Mouse (Mus musculus): Measurements from ENCODE around the gene Prkd3. TPM values are rescaled to one million over a fixed set of nuclear protein-coding genes. Genes with fewer than 3 reads are reported as not detected.

The Prkd3 gene
- total RNA-seq (2021) = 1 to 10 TPM; 7.7 to 9.1 TPM
- long read RNA-seq, experiment 1, full-length matches to known transcripts = 7 of 7 reads
- long read RNA-seq, experiment 1, partial matches to known transcripts = 0 of 7 reads
- long read RNA-seq, experiment 1, other reads (novel, unspliced or antisense) = 0 of 7 reads
- long read RNA-seq, experiment 2, full-length matches to known transcripts = 2 of 6 reads
- long read RNA-seq, experiment 2, partial matches to known transcripts = 2 of 6 reads
- long read RNA-seq, experiment 2, other reads (novel, unspliced or antisense) = 2 of 6 reads

DNA sequence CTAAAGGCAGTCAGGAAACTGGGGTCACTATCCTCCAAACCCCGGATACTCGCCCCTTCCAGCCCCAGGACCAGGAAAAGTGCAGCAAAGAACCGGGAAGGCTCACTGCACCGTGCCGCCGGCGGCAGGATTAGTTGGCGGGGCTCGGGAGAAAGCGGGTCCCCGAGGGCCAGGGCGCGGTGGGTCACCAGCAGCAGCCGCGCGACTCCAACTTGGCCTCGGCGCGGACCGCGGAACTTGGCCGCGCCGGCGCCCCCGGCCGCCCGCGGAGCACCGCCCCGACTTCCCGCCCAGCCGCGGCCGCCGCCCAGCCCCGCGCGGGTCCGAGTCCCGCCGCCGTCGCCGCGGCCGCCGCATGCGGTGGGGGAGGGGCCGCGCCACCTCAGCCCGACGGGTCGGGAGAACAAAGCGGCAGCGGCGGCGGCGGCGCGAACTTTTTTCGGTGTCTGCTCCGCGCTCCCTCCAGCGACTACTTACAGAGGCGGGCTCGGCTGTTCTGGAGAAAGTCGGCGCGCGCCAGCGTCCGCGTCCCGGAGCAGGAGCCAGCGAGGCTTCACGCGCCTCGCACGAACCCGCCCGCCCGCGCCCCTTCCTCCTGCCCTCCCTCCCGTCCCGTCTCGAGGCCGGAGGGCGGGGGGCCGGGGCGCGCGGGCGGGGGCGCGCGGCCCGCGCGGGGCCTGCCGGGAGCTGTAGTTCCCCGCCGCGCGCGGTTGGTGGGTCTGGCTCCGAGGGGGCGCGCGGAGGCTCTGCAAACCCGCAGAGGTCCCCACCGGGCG, at the start of gene Prkd3:
TSS of gene Prkd3 (minus strand) at position 609 of the 776 bp plus-strand sequence.
- peak; percentile 47 for DNase-seq (ENCODE audit: low spot score)

DNA sequence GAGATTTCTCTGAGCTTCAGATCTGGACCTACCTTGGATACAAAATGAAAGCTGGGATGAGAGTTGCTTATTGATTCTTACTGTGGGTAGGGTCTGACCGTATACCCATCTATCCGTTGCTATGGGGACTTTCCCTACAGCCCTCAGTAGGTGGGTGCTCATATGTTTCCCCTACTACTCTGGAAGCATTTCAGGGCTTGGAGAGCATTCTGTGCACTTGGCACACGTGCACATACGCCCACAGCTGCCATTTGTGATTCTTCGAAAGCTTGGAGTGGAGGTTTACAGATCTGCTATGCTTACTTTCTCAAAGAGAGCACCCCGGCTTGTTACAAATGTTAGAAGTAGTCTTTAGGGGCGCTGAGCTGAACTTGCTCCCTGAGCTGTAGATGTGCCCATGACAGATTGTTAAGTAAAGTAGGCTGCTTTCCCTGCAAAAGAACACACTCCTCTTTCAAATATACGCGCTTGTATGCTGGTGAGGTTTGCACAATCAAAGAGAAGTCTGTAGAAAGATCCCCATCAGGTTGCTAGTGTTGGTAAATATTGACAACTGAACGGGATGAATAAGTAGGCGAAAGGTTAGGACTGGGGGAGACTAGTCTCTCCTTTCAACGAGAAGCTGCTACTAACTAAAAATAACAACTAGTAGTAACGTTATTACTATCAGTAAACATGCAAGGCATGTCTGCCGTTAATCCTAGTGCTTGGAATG, 49.3 kb upstream of the Prkd3 start:
- DNase-seq (ENCODE audit: low spot score) = no peak

DNA sequence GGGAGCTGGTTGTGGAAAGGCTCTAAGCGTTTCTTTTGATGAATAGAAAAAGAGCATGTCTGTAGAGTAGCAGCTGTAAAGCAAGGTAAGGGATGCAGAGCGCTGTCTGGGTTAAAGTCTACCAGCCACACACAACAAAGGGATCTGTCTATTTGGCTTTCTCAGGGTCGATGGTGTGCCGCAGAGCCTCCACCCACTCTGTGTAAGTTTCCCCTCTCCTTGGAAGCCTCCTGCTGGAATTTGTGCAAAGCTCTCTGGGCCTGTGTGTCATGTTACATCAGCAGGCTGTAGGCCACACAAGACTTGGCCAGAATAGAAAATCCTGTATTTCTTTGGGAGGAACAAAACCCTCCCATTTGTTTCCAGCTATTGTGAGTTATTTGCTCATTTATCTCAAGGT, 48.4 kb upstream of the Prkd3 start:
- DNase-seq (ENCODE audit: low spot score) = peak; percentile 24

DNA sequence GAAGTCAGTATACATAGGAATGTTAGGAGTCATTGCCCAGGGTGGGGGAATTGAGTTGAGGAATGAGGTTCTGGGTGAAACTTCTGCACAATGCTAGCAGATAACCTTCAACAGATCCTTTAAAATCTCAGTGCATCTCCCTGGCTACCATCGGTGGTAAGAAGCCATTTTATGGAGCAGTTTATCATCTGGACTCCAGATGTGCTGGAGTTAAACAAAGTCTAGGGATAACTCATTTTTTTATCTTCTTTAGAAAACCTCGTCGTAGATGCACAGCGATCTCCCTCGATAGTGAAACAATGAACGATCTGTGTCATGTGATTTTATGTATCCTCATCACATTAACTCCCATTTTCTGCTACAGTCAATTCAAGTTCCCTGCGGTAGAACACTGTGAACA, 48.0 kb upstream of the Prkd3 start:
- no peak for DNase-seq (ENCODE audit: low spot score)

DNA sequence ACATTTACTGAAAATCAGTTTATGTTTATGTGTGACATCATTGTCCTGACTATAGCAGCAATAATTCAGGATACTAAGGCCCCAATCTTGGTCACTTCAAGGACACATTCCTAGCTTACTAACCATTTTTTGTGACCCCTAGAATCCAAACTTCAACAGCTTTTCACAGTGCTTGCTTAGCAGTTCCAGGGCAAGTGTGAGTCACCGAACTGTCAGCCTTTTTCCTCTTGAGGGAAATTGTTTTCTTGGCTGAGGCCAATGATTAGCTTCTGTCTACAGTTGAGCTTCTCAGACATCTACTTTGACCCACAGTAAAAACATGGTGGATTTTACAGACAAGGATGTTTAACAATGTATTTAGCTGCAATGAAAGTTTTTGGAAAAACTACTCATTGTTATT, 43.6 kb upstream of the Prkd3 start:
- DNase-seq (ENCODE audit: low spot score) = no peak

DNA sequence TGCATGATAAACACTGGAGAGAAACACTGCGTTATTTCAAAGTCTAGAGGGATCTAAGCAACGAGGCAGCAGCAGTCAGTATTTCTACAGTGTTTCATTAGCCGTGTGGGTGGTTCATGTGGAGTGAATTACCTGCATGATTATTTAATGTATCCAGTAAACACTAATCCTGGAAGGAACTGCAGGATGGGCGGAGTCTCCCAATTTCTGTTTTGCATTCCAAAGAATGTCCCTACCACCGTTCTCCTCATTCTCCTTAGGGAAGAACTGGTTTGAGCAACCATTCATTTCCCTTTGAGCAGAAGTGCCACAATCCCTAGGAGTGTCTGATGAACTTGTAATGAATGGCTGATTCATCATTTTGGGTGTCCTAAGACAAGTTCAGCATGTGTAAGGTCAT, 39.6 kb upstream of the Prkd3 start:
- DNase-seq (ENCODE audit: low spot score) = no peak

DNA sequence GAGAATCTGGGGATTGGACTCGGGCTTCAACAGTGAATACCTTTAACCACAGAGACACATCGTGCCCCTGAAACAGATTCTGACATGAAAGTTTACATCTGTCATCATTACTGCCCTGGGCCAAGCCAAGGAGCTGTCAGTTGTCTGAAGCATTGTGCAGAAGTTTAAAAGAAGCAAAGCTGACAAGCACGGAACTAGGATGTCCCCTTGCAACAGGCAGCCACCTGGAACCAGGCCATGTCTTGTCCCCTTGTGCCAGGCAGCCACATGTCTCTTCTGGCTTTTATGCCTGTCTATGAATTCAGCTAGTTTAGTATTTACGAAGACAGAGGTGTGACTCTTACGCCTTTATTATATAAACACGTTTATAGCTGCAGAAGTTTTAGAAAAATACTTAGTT, 37.7 kb upstream of the Prkd3 start:
- no peak for DNase-seq (ENCODE audit: low spot score)

DNA sequence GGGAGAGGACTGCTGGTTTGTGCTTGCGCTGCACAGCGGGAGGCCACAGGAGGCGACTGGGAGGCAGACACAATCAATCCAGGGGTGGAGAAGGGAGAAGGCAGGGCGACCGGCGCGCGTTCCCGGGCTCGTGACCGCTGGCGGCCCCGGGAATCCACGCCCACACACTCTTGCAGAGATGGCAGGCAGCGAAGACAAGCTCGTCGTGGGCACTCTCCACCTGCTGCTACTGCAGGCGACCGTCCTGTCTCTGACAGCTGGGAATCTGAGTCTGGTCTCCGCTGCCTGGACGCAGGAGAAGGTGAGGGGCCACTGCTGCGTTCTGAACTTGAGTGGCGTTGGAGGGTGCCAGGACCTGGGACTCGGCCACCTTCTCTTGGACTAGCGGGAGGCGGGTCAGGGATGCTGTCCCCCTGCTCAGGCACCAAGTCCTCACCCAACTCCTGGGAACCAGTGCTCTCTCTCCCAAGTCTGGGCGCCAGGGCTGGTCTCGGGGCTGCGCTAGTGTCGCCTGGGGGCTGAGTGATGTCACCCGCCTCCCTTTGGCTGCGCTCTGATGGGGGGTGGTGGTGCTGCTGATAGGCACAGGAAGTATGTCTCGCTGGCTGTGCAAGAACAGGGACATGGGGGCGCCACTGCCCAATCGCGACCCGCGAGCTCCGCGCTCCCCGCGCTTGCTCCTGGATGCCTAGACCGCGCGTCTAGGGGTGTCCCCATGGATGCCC, 31.6 kb upstream of the Prkd3 start:
- DNase-seq (ENCODE audit: low spot score) = peak; percentile 50

DNA sequence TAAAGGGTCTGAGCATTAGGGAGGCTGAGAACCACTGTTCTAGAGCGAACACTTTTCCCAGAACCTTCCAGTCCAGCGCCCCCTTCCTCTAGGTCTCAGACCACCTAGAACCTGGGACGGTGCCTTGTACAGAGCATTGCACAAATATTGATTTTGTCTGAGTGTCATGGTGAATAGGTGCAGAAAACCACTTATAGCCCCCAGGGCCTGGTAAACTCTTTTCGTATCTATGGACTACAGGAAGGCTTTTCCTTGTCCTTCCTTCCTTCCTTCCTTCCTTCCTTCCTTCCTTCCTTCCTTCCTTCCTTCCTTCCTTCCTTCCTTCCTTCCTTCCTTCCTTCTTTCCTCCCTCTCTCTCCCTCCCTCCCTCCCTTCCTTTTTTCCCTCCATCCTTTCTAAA, 31.0 kb upstream of the Prkd3 start, which contains the start of gene Qpct:
TSS of gene Qpct (plus strand) at position 301 of the 400 bp plus-strand sequence.
- no peak for DNase-seq (ENCODE audit: low spot score)

DNA sequence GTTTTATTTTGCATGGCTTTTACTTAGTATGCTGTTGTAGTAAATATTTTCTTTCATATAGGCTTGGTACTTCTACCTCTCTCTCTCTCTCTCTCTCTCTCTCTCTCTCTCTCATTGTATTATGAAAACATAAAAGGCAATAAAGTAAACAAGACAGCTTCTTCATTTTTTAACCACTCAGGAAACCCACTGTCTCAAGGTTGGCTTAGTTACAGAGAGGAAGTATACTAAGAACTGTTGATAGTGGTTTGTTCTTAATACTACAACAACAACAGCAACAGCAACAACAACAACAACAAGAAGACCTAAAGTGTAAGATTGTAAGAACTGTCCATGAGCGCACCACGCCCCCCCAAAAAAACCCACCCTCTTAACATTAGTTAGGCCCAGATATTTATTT, 23.1 kb upstream of the Prkd3 start:
- no peak for DNase-seq (ENCODE audit: low spot score)

DNA sequence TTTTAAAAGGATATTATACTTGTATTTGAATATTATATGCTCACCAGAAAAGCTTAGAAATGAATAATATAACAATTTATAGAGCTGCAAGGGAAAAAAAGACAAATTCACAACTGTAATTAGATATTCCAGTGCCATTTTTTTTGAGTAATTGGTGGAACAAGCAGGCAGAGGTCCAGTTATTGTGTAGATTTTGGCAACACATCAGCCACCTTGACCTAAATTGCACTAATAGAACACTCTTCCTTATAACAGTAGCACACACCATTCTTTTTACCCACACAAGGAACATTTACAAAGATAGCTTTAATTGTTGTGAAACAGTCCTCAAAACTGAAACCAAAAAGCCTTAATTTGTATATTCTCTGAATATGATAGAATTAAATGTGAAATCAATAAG, 19.0 kb upstream of the Prkd3 start:
- DNase-seq (ENCODE audit: low spot score) = no peak

DNA sequence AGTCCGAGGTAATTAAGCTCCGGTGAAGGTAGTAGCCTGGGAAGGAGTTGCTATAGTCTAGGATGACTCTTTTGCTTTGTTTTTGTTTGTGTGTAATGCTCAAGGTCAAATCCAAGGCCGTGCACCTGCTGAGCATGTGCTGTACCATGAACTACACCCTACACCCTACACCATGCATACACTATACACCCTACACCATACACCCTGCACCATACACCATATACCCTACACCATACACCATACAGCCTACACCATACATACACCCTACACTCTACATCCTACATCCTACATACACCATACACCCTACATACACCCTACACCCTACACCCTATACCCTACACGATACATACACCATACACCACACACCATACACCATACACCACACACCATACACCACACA, 12.2 kb upstream of the Prkd3 start:
- DNase-seq (ENCODE audit: low spot score) = no peak

DNA sequence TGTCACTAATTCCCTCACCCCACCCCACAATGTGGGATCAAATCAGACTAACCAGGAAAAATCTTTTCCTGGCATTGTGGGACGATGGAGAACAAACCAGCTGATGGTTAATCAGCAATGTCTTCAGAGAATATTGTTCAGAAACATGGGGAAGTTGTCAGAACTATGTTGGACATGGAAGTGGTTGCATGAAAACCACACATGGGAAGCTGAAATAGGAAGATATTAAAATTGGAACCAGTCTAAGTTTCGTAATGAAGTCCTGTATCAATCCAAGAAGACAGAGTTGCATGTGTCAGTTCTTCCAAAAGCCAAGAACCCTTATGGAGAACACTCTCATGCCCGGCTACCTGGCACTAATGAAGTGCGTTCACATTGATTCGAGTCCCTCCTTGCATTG, 11.0 kb upstream of the Prkd3 start:
- DNase-seq (ENCODE audit: low spot score) = no peak

DNA sequence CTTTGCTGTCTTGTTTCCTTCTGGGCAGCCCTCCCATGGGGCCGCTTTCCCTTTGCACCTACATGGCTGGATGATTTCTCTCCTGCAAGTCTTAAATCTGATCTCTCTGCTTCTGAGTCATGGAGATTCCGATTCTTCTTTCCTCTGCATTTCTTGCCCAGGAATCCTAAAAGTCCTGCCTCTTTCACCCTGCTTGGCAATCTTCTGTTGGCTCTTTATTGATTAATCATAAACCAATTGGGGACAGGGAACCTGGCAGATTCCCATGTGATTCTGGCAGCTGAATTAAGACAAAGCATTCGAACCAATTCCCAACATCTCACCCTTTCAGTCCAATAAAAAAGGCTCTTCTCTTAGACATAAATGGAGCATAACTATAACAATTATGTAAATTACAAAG, 8.6 kb upstream of the Prkd3 start:
- DNase-seq (ENCODE audit: low spot score) = no peak

DNA sequence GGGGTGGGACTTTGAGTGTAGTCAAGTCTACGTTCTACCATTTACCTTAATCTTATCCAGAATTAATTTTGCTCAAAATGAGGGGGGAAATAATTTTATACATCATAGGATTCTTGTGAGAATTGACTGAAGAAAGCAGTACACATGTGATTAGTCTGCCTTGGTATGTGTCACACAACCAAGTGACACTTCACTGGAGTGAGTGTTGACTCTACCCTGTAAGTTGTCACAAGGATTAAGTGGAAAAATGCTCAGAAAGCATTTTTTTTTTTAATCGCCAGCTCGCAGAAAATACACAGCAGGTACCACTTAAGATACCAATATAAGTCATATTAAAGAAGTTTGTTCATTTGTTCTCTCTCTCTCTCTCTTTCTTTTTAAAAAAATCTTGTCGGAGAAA, 3.9 kb upstream of the Prkd3 start:
- DNase-seq (ENCODE audit: low spot score) = no peak

DNA sequence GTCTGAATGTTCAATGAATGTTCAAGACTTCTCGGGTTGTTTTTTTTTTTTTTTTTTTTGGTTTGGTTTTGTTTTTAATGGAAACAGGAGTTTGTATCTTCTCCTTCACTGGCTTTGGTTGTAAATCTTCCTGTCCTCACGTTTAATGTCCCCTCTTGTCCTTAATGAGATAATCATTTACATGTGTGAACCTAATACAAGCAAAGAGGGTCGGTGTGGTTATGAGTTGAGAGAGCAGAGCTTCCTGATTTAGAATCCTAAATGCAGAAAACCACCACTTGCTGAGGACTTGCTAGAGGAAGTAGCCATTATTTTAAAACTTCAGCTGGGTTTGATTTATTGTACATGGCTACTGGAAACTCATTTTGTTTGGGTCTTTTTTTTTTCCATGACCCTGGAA, 2.1 kb upstream of the Prkd3 start:
- no peak for DNase-seq (ENCODE audit: low spot score)

DNA sequence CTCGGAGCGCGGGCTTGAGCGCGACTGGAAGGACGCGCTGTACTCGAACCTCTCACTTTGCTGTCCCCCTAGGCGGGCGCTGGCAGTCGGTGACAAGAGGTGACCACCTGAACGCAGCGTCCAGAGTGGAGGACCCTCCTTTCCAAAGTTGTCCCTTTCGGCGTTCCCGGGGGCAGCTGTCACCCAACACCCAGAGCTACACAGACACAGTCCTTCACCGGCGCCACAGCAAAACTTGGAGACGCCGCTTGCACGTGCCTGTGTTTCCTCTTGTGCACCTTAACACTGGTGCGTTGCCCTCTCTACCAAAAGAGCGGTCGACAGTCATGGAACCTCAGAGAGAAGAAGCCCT, 344 bp upstream of the Prkd3 start:
- DNase-seq (ENCODE audit: low spot score) = no peak

DNA sequence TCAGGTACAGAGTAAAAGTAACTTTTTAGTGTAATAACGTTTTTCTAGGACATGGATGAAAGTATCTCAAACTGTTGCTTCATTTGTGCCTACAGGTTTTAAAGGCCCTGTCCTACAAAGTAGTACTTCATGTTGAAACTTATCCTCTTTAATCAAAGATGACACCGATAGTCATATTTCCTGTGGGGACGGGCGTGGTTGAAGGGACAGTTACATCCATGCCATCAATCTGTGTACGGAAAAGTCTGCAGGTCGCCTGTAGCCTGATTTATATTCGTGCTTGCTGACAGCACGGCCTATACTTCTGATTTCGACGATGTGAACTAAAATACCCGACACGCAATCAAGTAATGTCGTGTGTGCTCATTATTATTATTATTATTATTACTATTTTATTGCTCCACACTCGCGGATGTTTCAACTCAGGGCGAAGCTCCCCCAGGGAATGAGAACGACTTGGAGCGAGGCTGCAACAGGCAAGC, 849 bp downstream of the Prkd3 start:
- DNase-seq (ENCODE audit: low spot score) = peak; percentile 12

DNA sequence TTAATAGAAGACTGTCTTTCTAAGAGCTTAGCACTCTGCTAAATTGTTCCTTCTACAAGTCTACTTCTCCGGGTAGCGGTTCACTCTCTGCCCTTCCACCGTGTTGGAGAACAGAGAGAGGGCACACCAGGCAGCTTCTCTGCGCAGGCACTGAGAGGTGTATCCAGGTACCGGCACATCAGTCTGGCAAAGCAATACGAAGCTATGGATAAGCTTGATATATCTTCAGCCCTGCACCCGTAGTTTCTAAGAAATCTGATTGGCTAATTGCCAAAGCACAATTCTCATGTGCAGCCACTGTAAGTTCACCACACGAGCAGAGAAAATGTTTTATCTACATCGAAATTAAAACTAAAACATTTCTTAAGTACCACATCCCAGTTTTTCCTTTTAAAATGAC, 2.2 kb downstream of the Prkd3 start:
- no peak for DNase-seq (ENCODE audit: low spot score)

DNA sequence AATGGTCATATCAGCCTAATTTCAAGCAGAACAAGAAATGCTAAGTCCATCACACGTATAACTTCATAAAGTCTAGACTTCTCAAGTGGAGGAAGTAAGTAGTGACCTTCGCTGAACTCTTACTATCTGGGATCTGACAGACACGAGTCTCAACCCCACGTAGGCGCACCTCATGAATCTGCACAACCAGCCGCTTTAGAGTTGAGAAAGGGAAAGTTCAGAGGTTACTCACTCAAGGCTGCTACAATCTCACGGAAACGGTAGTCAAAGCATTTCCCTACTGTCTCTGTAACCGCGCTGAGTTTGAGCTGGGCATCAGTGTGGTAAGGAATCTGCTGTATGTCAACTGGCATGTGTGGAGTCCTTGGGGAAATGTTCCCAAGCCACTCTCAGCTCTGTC, 4.8 kb downstream of the Prkd3 start:
- no peak for DNase-seq (ENCODE audit: low spot score)

DNA sequence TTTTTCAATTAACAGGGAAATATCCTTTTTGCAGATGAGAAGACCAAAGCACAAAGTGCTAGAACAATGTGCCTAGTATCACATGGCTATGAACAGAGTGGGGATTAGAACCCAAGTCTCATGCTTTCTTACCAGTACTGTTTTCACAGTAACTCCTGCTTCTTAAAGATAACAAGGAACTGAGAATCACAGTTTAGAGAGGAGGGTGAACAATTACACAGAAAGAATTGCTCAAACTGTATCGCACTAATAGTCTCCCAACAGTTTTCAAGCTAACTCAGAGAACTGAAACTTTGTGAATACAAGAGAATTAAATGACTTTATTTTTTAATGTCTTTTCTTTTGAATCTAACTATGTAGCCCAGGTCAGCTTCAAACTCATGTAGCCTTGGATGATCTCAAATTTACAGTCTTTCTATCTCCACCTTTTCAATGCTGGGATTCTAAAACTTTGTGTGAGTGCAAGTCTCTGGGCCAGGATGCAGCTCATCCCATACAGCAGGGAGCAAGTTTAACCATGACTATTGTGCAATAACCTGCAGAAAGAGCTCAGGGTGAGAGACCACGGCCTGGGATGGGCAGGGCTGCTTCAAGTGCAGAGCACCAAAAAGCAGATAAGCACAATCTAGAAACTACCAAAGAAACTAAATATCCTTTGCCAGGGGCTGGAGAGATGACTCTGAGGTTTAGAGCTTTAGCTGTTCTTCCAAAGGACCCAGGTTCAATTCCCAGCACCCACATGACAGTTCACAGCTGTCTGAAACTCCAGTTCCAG, 5.5 kb downstream of the Prkd3 start:
- DNase-seq (ENCODE audit: low spot score) = no peak

Data from gastrocnemius, adult 18-20 months (tissue).